Mouse (Mus musculus) urinary bladder, adult 2 months (tissue): ENCODE results near the gene Keg1. TPM values are rescaled to one million over a fixed set of nuclear protein-coding genes. Genes with fewer than 3 reads are reported as not detected.

Source experiments
- DNase-seq: peaks from one replicate; pipeline ENCODE4 v3.0.0; 2022; ENCODE audit warnings: low spot score
- polyA plus RNA-seq: library from polyadenylated mRNA; depleted of rRNA; stranded (reverse); fragments of >200 nt; gene quantifications from 2 replicates; pipeline ENCODE4 v1.2.3, GENCODE M21; 2012; rRNA removed

Keg1 gene
- polyA plus RNA-seq, 1 experiment, result not detected

DNA sequence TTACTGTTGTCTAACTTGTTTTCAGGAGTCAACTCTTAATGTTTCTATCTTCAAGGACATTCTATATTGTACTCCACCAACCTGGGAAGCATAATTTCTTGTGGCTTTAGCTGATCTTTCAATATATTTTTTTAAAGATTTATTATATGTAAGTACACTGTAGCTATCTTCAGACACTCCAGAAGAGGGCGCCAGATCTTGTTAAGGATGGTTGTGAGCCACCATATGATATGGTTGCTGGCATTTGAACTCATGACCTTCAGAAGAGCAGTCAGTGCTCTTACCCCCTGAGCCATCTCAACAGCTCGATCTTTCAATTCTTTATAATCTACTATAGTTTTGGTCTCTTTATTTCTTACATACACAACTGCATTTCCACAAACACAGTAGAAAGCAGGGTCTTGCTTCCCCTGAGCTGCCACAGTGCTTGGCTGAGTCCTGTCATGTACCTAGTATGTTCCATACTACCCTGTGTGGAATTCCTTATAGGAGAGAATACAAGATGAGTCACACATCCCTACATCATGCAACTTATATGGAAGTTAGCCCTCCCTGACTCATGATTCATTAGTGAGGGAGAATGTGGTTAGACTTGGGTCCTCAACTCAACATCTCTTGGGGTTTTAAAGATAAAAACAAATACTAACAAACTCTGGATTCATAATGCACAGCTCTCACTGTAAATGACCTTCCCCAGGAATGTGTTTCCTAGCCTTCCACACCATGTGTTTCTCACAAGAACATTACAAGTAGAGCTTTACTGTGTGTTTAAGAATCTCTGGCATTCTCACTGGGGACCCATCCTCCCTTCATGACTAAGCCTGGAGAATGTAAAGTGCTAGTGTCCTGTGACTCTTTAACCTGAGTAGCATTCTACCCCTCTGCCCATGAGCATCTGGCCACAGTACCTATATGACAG, 66.9 kb downstream of the Keg1 start:
- no peak for DNase-seq

DNA sequence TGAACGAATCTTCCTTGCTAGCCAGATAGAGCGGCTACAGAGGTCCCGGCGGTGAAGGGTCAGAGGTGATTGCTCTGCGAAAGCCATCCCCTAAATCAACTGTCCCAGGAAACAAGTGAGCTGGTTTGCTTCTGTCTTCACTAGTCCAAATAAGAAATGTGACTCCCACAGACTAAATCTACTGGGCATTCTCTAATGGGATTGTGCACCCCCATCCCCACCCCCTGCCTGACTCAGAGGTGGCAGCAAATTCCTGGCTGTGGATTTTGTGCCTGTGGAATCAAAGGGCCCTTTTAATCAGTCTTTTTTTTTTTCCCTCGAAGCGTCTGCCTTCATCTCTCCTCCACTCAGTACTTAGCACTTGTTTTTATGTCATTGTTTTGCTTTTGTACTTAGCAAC, 69.7 kb downstream of the Keg1 start, which contains the start of gene Cntf:
Gene Cntf (minus strand): TSS at position 325 of the 400 bp plus-strand sequence.
- DNase-seq, result no peak

Other genes starting within 250 kb of the Keg1 start
- 11.6 and 15.2 TPM in 2 replicates for gene Mpeg1, start 235.0 kb upstream of the Keg1 start, polyA plus RNA-seq
- gene Dtx4, start 194.3 kb upstream of the Keg1 start, polyA plus RNA-seq, result 12.6 and 16.8 TPM in 2 replicates
- gene Fam111a, start 150.0 kb upstream of the Keg1 start, polyA plus RNA-seq, result 5.8 and 6.2 TPM in 2 replicates
- not detected in 2 replicates for gene Gm4952, start 95.8 kb upstream of the Keg1 start, polyA plus RNA-seq
- 0.14 and 0.15 TPM in 2 replicates for gene Glyat, start 62.5 kb upstream of the Keg1 start, polyA plus RNA-seq
- gene Olfr1442, start 25.3 kb upstream of the Keg1 start, polyA plus RNA-seq, result not detected in 2 replicates
- gene Olfr1443, start 17.7 kb upstream of the Keg1 start, polyA plus RNA-seq, result not detected in 2 replicates
- gene Cntf, start 69.8 kb downstream of the Keg1 start, polyA plus RNA-seq, result 1.8 and 2.9 TPM in 2 replicates
- gene Zfp91, start 100.3 kb downstream of the Keg1 start, polyA plus RNA-seq, result 37.0 and 44.0 TPM in 2 replicates
- 4.3 and 5.1 TPM in 2 replicates for gene Lpxn, start 100.4 kb downstream of the Keg1 start, polyA plus RNA-seq
- gene Gm5244, start 150.9 kb downstream of the Keg1 start, polyA plus RNA-seq, result not detected in 2 replicates
- gene Olfr1444, start 161.5 kb downstream of the Keg1 start, polyA plus RNA-seq, result not detected in 2 replicates
- not detected in 2 replicates for gene Olfr1445, start 188.1 kb downstream of the Keg1 start, polyA plus RNA-seq
- gene Olfr1446, start 197.7 kb downstream of the Keg1 start, polyA plus RNA-seq, result not detected in 2 replicates
- gene Olfr1447, start 208.0 kb downstream of the Keg1 start, polyA plus RNA-seq, result not detected in 2 replicates
- not detected in 2 replicates for gene Olfr1448, start 228.6 kb downstream of the Keg1 start, polyA plus RNA-seq
- not detected in 2 replicates for gene Olfr1449, start 235.1 kb downstream of the Keg1 start, polyA plus RNA-seq